Mouse (Mus musculus): ENCODE data around the gene Serpina3m. TPM values are rescaled to one million over a fixed set of nuclear protein-coding genes. Genes with fewer than 3 reads are reported as not detected.
"Not testable (repeated sequence)": the region's sequence is repeated elsewhere in the genome, so short reads cannot be mapped to it uniquely, and the experiment has no call there.

The Serpina3m gene
- polyA plus RNA-seq, 1 experiment = not detected

DNA sequence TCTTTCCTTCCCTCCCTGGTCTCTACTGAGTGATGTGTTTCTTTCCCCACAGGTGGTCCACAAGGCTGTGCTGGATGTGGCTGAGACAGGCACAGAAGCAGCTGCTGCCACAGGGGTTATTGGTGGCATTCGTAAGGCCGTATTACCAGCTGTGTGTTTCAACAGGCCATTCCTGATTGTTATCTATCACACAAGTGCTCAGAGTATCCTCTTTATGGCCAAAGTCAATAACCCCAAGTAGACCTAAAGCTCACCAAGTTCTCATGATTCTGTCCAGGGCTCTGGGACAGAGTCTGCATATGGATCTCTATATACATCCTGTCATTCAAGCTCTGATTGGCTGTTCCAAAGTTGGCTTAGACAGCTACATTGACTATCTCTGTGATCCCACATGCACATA, 6.9 kb downstream of the Serpina3m start:
- H3K9me3 ChIP-seq = no peaks in the 10 kb centered on the region
- peaks cover 4% of the 10 kb centered on the region for H3K27me3 ChIP-seq (replicated peaks)
- TF ChIP-seq FLI1 (IDR thresholded peaks at IDR 0.05; ENCODE audit: low read length) (no peak), GATA1 (IDR thresholded peaks at IDR 0.05; ENCODE audit: borderline replicate concordance, low read length) (no peak)
- no peaks in the 10 kb centered on the region for H3K4me1 ChIP-seq
- H3K4me3 ChIP-seq (replicated peaks) = no peak overlapping the region
- no peaks in the 10 kb centered on the region for H3K36me3 ChIP-seq (replicated peaks; ENCODE audit: low read length)

GRCm38 (mm10) chr12:104345707-104346106, 7.4 kb downstream of the Serpina3m start:
- Histone ChIP-seq H3K4me1 (no peaks in the 10 kb centered on the region), H3K9me3 (no peaks in the 10 kb centered on the region), H3K4me3 (replicated peaks) (no peak overlapping the region), H3K36me3 (replicated peaks; ENCODE audit: low read length) (no peaks in the 10 kb centered on the region), H3K27me3 (replicated peaks) (peaks cover 2% of the 10 kb centered on the region)
- TF ChIP-seq FLI1 (IDR thresholded peaks at IDR 0.05; ENCODE audit: low read length) = no peak
- TF ChIP-seq GATA1 (IDR thresholded peaks at IDR 0.05; ENCODE audit: borderline replicate concordance, low read length) = no peak

- H3K4me1 ChIP-seq = peaks cover 4% of the 10 kb centered on the region; the same call in 1 of the 2 replicates
- no peak overlapping the region for H3K4me3 ChIP-seq (replicated peaks)
- TF ChIP-seq FLI1 (IDR thresholded peaks at IDR 0.05; ENCODE audit: low read length) (no peak), GATA1 (IDR thresholded peaks at IDR 0.05; ENCODE audit: borderline replicate concordance, low read length) (no peak)
- H3K36me3 ChIP-seq (replicated peaks; ENCODE audit: low read length) = no peaks in the 10 kb centered on the region
- H3K9me3 ChIP-seq = no peaks in the 10 kb centered on the region
- H3K27me3 ChIP-seq (replicated peaks) = peaks cover 2% of the 10 kb centered on the region
These were observed 8.8 kb downstream of the Serpina3m start for GRCm38 (mm10) chr12:104347091-104347490.

- H3K36me3 ChIP-seq (replicated peaks; ENCODE audit: low read length); H3K9me3 ChIP-seq; H3K4me1 ChIP-seq: not testable (repeated sequence)
- H3K4me3 ChIP-seq (replicated peaks) = peak overlapping the region; percentile 59
- peaks cover 18% of the 10 kb centered on the region for H3K27me3 ChIP-seq (replicated peaks)
These were observed 13.5 kb downstream of the Serpina3m start for GRCm38 (mm10) chr12:104351812-104352211.

- TF ChIP-seq FLI1 (IDR thresholded peaks at IDR 0.05; ENCODE audit: low read length) (no peak), GATA1 (IDR thresholded peaks at IDR 0.05; ENCODE audit: borderline replicate concordance, low read length) (no peak)
- Histone ChIP-seq H3K4me3 (replicated peaks) (no peak overlapping the region), H3K9me3 (no peaks in the 10 kb centered on the region), H3K36me3 (replicated peaks; ENCODE audit: low read length) (no peaks in the 10 kb centered on the region), H3K4me1 (peaks cover 6% of the 10 kb centered on the region; the same call in 1 of the 2 replicates), H3K27me3 (replicated peaks) (peaks cover 27% of the 10 kb centered on the region)
These were observed 17.7 kb downstream of the Serpina3m start for GRCm38 (mm10) chr12:104356006-104356405.

- H3K4me1 ChIP-seq = no peaks in the 10 kb centered on the region
- no peaks in the 10 kb centered on the region for H3K36me3 ChIP-seq (replicated peaks; ENCODE audit: low read length)
- H3K9me3 ChIP-seq = 0 out of 2 replicates have a peak, but pooled peaks cover 2% of the 10 kb centered on the region
- no peak overlapping the region for H3K4me3 ChIP-seq (replicated peaks)
- H3K27me3 ChIP-seq (replicated peaks) = peaks cover 4% of the 10 kb centered on the region
- TF ChIP-seq GATA1 (IDR thresholded peaks at IDR 0.05; ENCODE audit: borderline replicate concordance, low read length) = no peak
- no peak for TF ChIP-seq FLI1 (IDR thresholded peaks at IDR 0.05; ENCODE audit: low read length)
These were observed 31.7 kb downstream of the Serpina3m start for GRCm38 (mm10) chr12:104369986-104370385.

DNA sequence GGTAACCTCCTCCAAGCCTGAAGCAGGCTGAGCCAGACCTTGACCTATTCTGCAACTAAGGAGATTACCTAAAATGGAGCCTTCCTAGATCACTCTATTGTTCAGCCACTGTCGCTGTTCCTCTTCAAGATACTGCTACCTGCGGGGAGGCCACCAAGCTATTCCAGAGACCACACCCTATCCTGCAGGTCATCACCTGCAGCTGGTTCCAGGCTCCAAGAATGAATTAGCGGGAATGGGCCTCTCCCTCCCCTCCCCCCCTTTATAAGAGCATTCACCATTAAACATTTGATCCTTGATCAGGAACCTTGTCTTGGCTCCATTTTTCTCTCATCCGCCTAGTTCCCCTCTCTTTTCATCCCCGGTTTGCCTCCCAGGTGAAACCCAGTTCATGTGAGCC, 38.9 kb downstream of the Serpina3m start:
- not testable (repeated sequence) for H3K4me1 ChIP-seq; H3K4me3 ChIP-seq (replicated peaks); H3K27me3 ChIP-seq (replicated peaks); H3K9me3 ChIP-seq; H3K36me3 ChIP-seq (replicated peaks; ENCODE audit: low read length)

DNA sequence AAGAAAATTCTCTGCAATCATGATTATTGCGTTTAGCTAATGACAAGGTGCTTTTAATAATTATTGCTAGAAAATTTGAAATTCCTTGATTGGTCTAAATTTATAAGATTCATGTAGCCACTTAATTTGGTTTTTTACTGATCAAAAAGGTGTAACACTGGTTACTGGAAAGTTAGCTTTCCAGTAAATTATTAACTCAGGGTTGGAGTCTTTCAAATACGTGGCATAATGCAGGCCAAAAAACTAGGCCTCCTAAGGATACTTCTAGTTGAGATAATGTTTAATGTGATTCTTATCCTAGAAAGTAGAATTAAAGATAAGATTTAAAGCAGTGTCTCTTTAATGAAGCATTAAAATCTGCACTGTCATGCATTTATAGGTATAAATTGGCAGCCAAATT, 40.1 kb downstream of the Serpina3m start:
- H3K4me1 ChIP-seq; H3K27me3 ChIP-seq (replicated peaks); H3K9me3 ChIP-seq; H3K36me3 ChIP-seq (replicated peaks; ENCODE audit: low read length); H3K4me3 ChIP-seq (replicated peaks): not testable (repeated sequence)

DNA sequence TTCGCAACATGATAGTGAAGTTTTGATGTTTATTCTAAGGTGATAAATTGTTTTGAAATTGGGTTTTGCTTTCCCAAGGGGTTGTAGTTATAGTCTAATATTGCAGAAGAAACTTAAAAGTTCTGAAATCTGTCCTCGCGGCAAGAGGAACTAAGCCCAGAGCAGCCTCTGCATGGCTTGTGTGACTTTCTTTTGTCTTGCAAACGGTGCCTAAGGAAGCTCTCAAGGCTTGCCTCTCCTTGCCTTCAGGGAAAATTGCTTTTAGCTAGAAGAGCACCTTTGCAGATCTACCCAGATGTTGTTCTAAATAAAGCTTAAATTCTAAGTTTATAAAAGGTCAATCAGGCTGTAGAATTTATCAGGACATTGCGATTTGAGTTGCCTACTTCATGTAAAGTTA, 40.5 kb downstream of the Serpina3m start:
- H3K4me1 ChIP-seq; H3K27me3 ChIP-seq (replicated peaks); H3K9me3 ChIP-seq: not testable (repeated sequence)

GRCm38 (mm10) chr12:104379856-104380255, 41.6 kb downstream of the Serpina3m start:
- TF ChIP-seq GATA1 (IDR thresholded peaks at IDR 0.05; ENCODE audit: borderline replicate concordance, low read length) (no peak), FLI1 (IDR thresholded peaks at IDR 0.05; ENCODE audit: low read length) (no peak)
- Histone ChIP-seq H3K27me3 (replicated peaks) (no peaks in the 10 kb centered on the region), H3K4me3 (replicated peaks) (no peak overlapping the region), H3K4me1 (no peaks in the 10 kb centered on the region), H3K9me3 (no peaks in the 10 kb centered on the region), H3K36me3 (replicated peaks; ENCODE audit: low read length) (no peaks in the 10 kb centered on the region)

More for the DNA sequence above, 40.5 kb downstream of the Serpina3m start:
- not testable (repeated sequence) for H3K36me3 ChIP-seq (replicated peaks; ENCODE audit: low read length); H3K4me3 ChIP-seq (replicated peaks)

DNA sequence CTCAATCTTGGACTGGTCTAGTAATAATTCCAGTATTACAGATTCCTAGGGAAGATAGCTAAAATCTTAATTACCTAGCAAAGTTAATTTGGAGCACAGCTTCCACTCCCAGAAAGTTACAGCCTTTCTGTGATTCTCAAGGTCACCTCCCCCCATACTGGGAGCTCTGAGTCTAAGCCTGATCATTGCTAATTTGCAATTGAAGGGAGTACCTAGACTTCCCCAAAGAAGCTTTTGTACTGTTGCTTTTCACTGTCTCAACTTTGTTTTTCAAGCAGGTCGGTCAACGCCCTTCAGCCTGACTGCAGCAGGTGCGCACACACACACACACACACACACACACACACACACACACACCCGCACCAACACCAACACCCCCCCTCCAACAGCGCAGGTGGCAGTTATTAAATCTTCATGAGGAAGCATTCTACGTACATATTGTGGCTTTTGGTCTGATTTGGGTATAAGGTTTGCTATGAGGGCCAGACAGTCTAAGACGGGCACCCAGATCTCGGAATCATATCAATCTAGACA, 42.9 kb downstream of the Serpina3m start:
- H3K36me3 ChIP-seq (replicated peaks; ENCODE audit: low read length); H3K4me1 ChIP-seq; H3K9me3 ChIP-seq; H3K4me3 ChIP-seq (replicated peaks); H3K27me3 ChIP-seq (replicated peaks): not testable (repeated sequence)

DNA sequence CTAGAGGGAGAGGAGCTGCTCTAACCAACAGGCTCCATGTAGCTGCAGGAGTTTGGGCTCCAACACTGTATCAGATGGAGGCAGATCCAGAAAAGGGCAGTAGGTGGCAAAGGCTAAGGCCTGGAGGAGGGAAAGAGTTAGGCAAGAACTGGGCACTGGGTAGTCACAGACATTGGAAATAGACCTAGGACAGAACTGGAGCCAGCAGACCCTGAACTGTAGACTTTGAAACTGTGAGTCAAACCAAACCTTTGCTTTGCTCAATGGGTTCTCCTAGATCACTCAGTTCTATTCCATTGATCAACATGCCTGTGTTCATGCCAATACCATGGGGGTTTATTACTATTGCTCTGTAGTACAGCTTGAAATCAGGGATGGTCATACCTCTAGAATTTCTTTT, 47.7 kb downstream of the Serpina3m start:
- not testable (repeated sequence) for H3K4me3 ChIP-seq (replicated peaks); H3K4me1 ChIP-seq

GRCm38 (mm10) chr12:104386878-104387277, 48.6 kb downstream of the Serpina3m start:
- not testable (repeated sequence) for H3K4me3 ChIP-seq (replicated peaks); H3K9me3 ChIP-seq; H3K4me1 ChIP-seq; H3K36me3 ChIP-seq (replicated peaks; ENCODE audit: low read length); H3K27me3 ChIP-seq (replicated peaks)

More for the DNA sequence above, 47.7 kb downstream of the Serpina3m start:
- H3K9me3 ChIP-seq; H3K36me3 ChIP-seq (replicated peaks; ENCODE audit: low read length); H3K27me3 ChIP-seq (replicated peaks): not testable (repeated sequence)
